Mouse (Mus musculus) liver, adult 2 months (tissue): ENCODE data around the gene Cldn14. TPM values are rescaled to one million over a fixed set of nuclear protein-coding genes. Genes with fewer than 3 reads are reported as not detected.

Experiments used
- DNase-seq: peaks from one replicate; pipeline ENCODE4 v3.0.0-alpha.2; 2011; ENCODE audit warnings: low read depth, low spot score; ENCODE audit errors: extremely low read depth
- H3K27ac ChIP-seq: fragments of 200-500 bp; replicated peaks from 2 replicates; pipeline ENCODE4 v1.5.1; 2012; ENCODE audit warnings: low read depth, mild to moderate bottlenecking, control low read depth, inconsistent platforms, low read length; ENCODE audit not compliant: insufficient read depth
- H3K27me3 ChIP-seq: fragments of 200-500 bp; 2 replicates; pipeline ENCODE4 v1.6.1; 2012; ENCODE audit warnings: mild to moderate bottlenecking, moderate library complexity, low read length, inconsistent platforms; ENCODE audit not compliant: control insufficient read depth, insufficient read depth
- H3K36me3 ChIP-seq: fragments of 200-500 bp; 2 replicates; pipeline ENCODE4 v1.6.1; 2012; ENCODE audit warnings: low read length, inconsistent platforms; ENCODE audit not compliant: control insufficient read depth, insufficient read depth
- H3K4me1 ChIP-seq: fragments of 200-500 bp; 2 replicates; pipeline ENCODE4 v1.6.1; 2011; ENCODE audit warnings: low read length; ENCODE audit not compliant: control insufficient read depth, insufficient read depth
- H3K4me3 ChIP-seq: fragments of 200-500 bp; 2 replicates; pipeline ENCODE4 v1.5.1; 2011; ENCODE audit warnings: low read depth, mild to moderate bottlenecking, control low read depth, low read length, moderate library complexity; ENCODE audit not compliant: insufficient read depth
- H3K79me2 ChIP-seq: fragments of 200-500 bp; 2 replicates; pipeline ENCODE4 v1.6.1; 2012; ENCODE audit warnings: inconsistent platforms, mild to moderate bottlenecking, low read length, moderate library complexity; ENCODE audit not compliant: control insufficient read depth, insufficient read depth
- H3K9ac ChIP-seq: fragments of 200-500 bp; 2 replicates; pipeline ENCODE4 v1.6.1; 2012; ENCODE audit warnings: low read depth, mild to moderate bottlenecking, control low read depth, inconsistent platforms, low read length
- CTCF ChIP-seq: fragments of 200-500 bp; IDR thresholded peaks from 2 replicates; pipeline ENCODE4 v1.5.1; 2011; ENCODE audit warnings: low read depth, low read length, control low read depth
- POLR2A ChIP-seq: fragments of 200-500 bp; IDR thresholded peaks from 2 replicates; pipeline ENCODE4 v1.6.1; 2011; ENCODE audit warnings: low read length, control low read depth; ENCODE audit not compliant: insufficient read depth; ENCODE audit errors: extremely low read depth
- WGBS: fragments of 180-500 bp; shearing (Covaris S2); methylation state at CpG from one replicate; pipeline ENCODE4 v1.1.7; 2018; 5-methylcytosine and 5-hydroxymethylcytosine counted together
- polyA plus RNA-seq: library from polyadenylated mRNA; depleted of rRNA; stranded (reverse); fragments of >200 nt; gene quantifications from 2 replicates; pipeline ENCODE4 v1.2.3, GENCODE M21; 2012
- total RNA-seq: library from RNA; depleted of rRNA; stranded (reverse); fragments of >200 nt; gene quantifications from 2 replicates; pipeline ENCODE4 v1.2.3, GENCODE M21; 2014

Cldn14 gene
- total and polyA plus RNA-seq, 2 experiments: 8.4 to 37.4 TPM

GRCm38 (mm10) chr16:93906156-93907014, 102.3 kb downstream of the Cldn14 start:
- H3K4me1 ChIP-seq: no peaks in the 10 kb centered on the region
- H3K4me3 ChIP-seq: no peak overlapping the region
- DNase-seq: no peak
- WGBS: 65% methylated on average over 11 of the region's 11 CpGs
- H3K36me3 ChIP-seq: no peaks in the 10 kb centered on the region
- no peaks in the 10 kb centered on the region for H3K79me2 ChIP-seq
- no peak overlapping the region for H3K9ac ChIP-seq
- peak; percentile 96 for TF ChIP-seq CTCF
- TF ChIP-seq POLR2A: no peak
- H3K27me3 ChIP-seq: no peaks in the 10 kb centered on the region
- no peak overlapping the region for H3K27ac ChIP-seq

- Histone ChIP-seq H3K4me1 (no peaks in the 10 kb centered on the region), H3K27ac (no peak overlapping the region), H3K27me3 (no peaks in the 10 kb centered on the region), H3K79me2 (no peaks in the 10 kb centered on the region), H3K36me3 (no peaks in the 10 kb centered on the region), H3K4me3 (no peak overlapping the region), H3K9ac (no peak overlapping the region)
- WGBS: 89% methylated on average over 6 of the region's 6 CpGs
- DNase-seq: no peak
- TF ChIP-seq CTCF (peak; percentile 28; the same call in 1 of the 2 replicates), POLR2A (no peak)
Observed at GRCm38 (mm10) chr16:93903027-93903426, 105.6 kb downstream of the Cldn14 start.

GRCm38 (mm10) chr16:93893285-93893684, 115.4 kb downstream of the Cldn14 start:
- Histone ChIP-seq H3K27me3 (no peaks in the 10 kb centered on the region), H3K36me3 (no peaks in the 10 kb centered on the region), H3K27ac (no peak overlapping the region), H3K4me1 (no peaks in the 10 kb centered on the region), H3K4me3 (no peak overlapping the region), H3K79me2 (no peaks in the 10 kb centered on the region), H3K9ac (no peak overlapping the region)
- WGBS: 89% methylated on average over 5 of the region's 5 CpGs
- no peak for DNase-seq
- no peak for TF ChIP-seq POLR2A
- no peak for TF ChIP-seq CTCF

GRCm38 (mm10) chr16:93890948-93891604, 117.6 kb downstream of the Cldn14 start:
- Histone ChIP-seq H3K27me3 (no peaks in the 10 kb centered on the region), H3K27ac (no peak overlapping the region), H3K79me2 (no peaks in the 10 kb centered on the region), H3K4me3 (no peak overlapping the region), H3K36me3 (no peaks in the 10 kb centered on the region), H3K4me1 (no peaks in the 10 kb centered on the region), H3K9ac (no peak overlapping the region)
- 76% methylated on average over 12 of the region's 12 CpGs for WGBS
- TF ChIP-seq POLR2A (no peak), CTCF (no peak)
- no peak for DNase-seq

GRCm38 (mm10) chr16:93888481-93888880, 120.2 kb downstream of the Cldn14 start:
- Histone ChIP-seq H3K4me3 (no peak overlapping the region), H3K27ac (no peak overlapping the region), H3K9ac (no peak overlapping the region), H3K4me1 (0 out of 2 replicates have a peak, but pooled peaks cover 2% of the 10 kb centered on the region), H3K36me3 (no peaks in the 10 kb centered on the region), H3K79me2 (no peaks in the 10 kb centered on the region), H3K27me3 (no peaks in the 10 kb centered on the region)
- no peak for DNase-seq
- TF ChIP-seq POLR2A (no peak), CTCF (no peak)
- 88% methylated on average over 6 of the region's 6 CpGs for WGBS
